Mouse (Mus musculus) cerebellum, adult 2 months (tissue): ENCODE results near the gene Fyb2.

Experiments
- CTCF ChIP-seq: fragments of 200-500 bp; IDR thresholded peaks from 2 replicates; pipeline ENCODE4 v1.5.1; 2011; ENCODE audit warnings: low read depth, mild to moderate bottlenecking, control low read depth, low read length, moderate library complexity, borderline replicate concordance; ENCODE audit not compliant: insufficient read depth
- POLR2A ChIP-seq: fragments of 200-500 bp; IDR thresholded peaks from 2 replicates; pipeline ENCODE4 v1.6.1; 2011; ENCODE audit warnings: low read length, control low read depth, borderline replicate concordance; ENCODE audit not compliant: insufficient read depth

GRCm38 (mm10) chr4:104869581-104869980 is 43.7 kb upstream of the Fyb2 start:
- no peak for TF ChIP-seq CTCF
- no peak for TF ChIP-seq POLR2A
